Mouse (Mus musculus): ENCODE results near the gene Pigm. TPM values are rescaled to one million over a fixed set of nuclear protein-coding genes. Genes with fewer than 3 reads are reported as not detected.

Gene Pigm
- polyA plus RNA-seq, 1 experiment: 4.0 TPM

DNA sequence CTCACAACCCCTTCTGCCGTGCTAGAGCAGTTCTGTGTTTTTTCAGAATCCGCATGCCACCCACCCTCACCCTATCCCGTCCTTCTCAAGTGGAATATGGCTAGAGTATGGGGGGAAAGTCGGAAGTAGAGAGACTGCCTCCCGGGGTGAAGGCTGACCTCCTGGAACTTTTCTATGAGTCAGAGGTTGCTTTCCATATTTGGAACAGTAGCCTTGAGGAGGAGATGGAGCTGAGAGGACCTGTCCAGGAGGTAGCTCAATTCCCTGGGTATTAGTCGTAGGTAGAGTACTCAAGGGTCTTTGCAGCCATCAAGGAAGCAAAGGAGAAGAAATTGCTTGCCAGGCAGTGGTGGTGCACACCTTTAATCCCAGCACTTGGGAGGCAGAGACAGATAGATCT, 24.3 kb upstream of the Pigm start:
- no peaks in the 10 kb centered on the region for H3K27me3 ChIP-seq (ENCODE audit: control insufficient read depth, insufficient read depth, low read length)
- no peak for TF ChIP-seq CTCF (IDR thresholded peaks at IDR 0.05; ENCODE audit: control insufficient read depth, insufficient read depth, insufficient replicate concordance, low read depth, low read length)
- no peak for TF ChIP-seq POLR2A (IDR thresholded peaks at IDR 0.05; ENCODE audit: control insufficient read depth, low read depth, low read length)
- H3K27ac ChIP-seq (ENCODE audit: control insufficient read depth, insufficient read depth, low read depth, low read length): no peak overlapping the region

DNA sequence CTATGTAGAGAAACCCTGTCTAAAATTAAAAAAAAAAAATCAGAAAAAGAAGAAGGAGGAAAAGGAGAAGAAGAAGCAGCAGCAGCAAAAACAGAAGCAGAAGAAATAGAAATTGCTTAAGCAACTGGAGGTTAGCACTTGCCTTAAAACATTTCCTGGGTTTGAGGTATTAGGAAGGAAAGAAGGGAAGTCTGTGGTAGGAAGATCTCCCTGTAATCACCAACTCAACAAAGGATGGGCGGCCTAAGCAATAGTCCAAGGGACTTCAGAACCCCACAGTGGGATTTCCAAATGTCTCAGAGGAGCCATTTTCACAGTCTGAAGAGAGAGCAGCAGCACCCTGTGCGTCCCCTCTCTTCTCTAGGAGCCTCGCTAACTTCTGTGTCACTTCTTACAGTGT, 23.9 kb upstream of the Pigm start:
- H3K27ac ChIP-seq (ENCODE audit: control insufficient read depth, insufficient read depth, low read depth, low read length): no peak overlapping the region
- H3K36me3 ChIP-seq (ENCODE audit: control insufficient read depth, insufficient read depth, low read length): no peaks in the 10 kb centered on the region
- no peaks in the 10 kb centered on the region for H3K4me1 ChIP-seq (ENCODE audit: control insufficient read depth, insufficient read depth, low read length)
- H3K27me3 ChIP-seq (ENCODE audit: control insufficient read depth, insufficient read depth, low read length): no peaks in the 10 kb centered on the region
- no peak overlapping the region for H3K4me3 ChIP-seq (ENCODE audit: control insufficient read depth, low read depth, low read length)
- TF ChIP-seq CTCF (IDR thresholded peaks at IDR 0.05; ENCODE audit: control insufficient read depth, insufficient read depth, insufficient replicate concordance, low read depth, low read length) (no peak), POLR2A (IDR thresholded peaks at IDR 0.05; ENCODE audit: control insufficient read depth, low read depth, low read length) (no peak)

More for the DNA sequence above, 24.3 kb upstream of the Pigm start:
- Histone ChIP-seq H3K4me3 (ENCODE audit: control insufficient read depth, low read depth, low read length) (no peak overlapping the region), H3K4me1 (ENCODE audit: control insufficient read depth, insufficient read depth, low read length) (no peaks in the 10 kb centered on the region), H3K36me3 (ENCODE audit: control insufficient read depth, insufficient read depth, low read length) (no peaks in the 10 kb centered on the region)

DNA sequence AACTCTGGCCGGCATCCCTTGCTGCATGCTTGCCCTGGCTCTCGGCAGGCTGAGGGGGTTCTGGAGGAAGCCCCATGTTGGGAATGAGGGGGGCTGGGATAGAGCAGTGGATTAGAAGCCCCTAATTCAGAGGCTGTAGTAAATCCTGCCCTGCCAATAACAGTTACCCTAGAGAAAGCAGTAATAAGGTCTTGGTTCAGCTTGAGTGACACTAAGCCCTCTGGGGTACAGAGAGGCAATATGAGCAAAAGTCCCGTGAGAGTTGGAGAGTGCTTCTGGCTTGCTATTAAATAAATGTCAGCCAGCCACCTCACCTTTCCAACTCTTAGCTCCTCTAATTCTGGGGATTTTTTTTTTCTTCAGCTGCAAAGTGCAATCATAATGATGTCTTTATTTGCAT, 21.0 kb upstream of the Pigm start:
- TF ChIP-seq CTCF (IDR thresholded peaks at IDR 0.05; ENCODE audit: control insufficient read depth, insufficient read depth, insufficient replicate concordance, low read depth, low read length) (no peak), POLR2A (IDR thresholded peaks at IDR 0.05; ENCODE audit: control insufficient read depth, low read depth, low read length) (no peak)
- Histone ChIP-seq H3K27ac (ENCODE audit: control insufficient read depth, insufficient read depth, low read depth, low read length) (no peak overlapping the region), H3K27me3 (ENCODE audit: control insufficient read depth, insufficient read depth, low read length) (no peaks in the 10 kb centered on the region), H3K4me3 (ENCODE audit: control insufficient read depth, low read depth, low read length) (no peak overlapping the region), H3K36me3 (ENCODE audit: control insufficient read depth, insufficient read depth, low read length) (no peaks in the 10 kb centered on the region), H3K4me1 (ENCODE audit: control insufficient read depth, insufficient read depth, low read length) (peaks cover 3% of the 10 kb centered on the region; the same call in 1 of the 2 replicates)

DNA sequence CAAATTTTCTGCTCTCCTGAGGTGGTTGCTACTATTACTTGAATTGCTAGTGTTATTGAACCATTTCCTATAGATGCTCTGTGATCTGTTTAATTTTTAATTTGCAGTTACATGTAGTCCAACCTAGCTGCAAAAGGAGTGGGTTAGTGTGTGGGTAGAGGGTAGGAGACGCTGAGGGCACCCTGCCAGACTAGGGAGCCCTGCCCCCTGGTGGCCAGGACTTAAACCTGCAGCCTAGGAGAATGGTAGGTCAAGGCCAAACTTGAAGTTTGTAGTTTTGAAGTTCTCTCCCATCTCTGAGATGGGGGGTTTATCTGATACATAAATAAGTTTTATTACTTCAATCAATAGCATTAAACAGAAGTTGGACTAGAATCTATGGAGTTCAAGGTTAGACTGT, 18.8 kb upstream of the Pigm start:
- H3K36me3 ChIP-seq (ENCODE audit: control insufficient read depth, insufficient read depth, low read length): no peaks in the 10 kb centered on the region
- TF ChIP-seq POLR2A (IDR thresholded peaks at IDR 0.05; ENCODE audit: control insufficient read depth, low read depth, low read length) (no peak), CTCF (IDR thresholded peaks at IDR 0.05; ENCODE audit: control insufficient read depth, insufficient read depth, insufficient replicate concordance, low read depth, low read length) (peak; percentile 86; the same call in 1 of the 2 replicates)
- no peaks in the 10 kb centered on the region for H3K27me3 ChIP-seq (ENCODE audit: control insufficient read depth, insufficient read depth, low read length)
- H3K27ac ChIP-seq (ENCODE audit: control insufficient read depth, insufficient read depth, low read depth, low read length): no peak overlapping the region
- H3K4me1 ChIP-seq (ENCODE audit: control insufficient read depth, insufficient read depth, low read length): peaks cover 3% of the 10 kb centered on the region; the same call in 1 of the 2 replicates
- no peak overlapping the region for H3K4me3 ChIP-seq (ENCODE audit: control insufficient read depth, low read depth, low read length)

DNA sequence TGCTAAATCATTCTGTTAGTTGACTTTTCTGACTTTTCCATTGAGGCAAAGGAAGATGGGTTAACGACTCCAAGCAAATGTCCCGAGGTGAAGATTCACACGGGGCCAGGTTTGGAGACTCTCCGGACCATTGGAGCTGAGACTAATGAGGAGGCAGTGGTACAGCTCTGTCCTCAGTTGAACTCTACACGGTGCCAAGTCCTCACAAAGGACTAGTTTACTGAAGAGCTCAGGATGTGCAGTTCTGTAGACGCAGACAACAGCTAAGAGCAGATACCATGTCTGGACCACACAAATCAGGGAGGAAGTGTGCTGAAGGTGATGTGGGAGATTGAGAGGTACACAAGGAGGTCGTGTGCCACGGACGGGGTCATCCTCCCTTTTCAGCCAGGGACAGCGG, 18.0 kb upstream of the Pigm start:
- Histone ChIP-seq H3K4me3 (ENCODE audit: control insufficient read depth, low read depth, low read length) (no peak overlapping the region), H3K27ac (ENCODE audit: control insufficient read depth, insufficient read depth, low read depth, low read length) (no peak overlapping the region), H3K36me3 (ENCODE audit: control insufficient read depth, insufficient read depth, low read length) (no peaks in the 10 kb centered on the region), H3K4me1 (ENCODE audit: control insufficient read depth, insufficient read depth, low read length) (peaks cover 3% of the 10 kb centered on the region; the same call in 1 of the 2 replicates), H3K27me3 (ENCODE audit: control insufficient read depth, insufficient read depth, low read length) (no peaks in the 10 kb centered on the region)
- TF ChIP-seq POLR2A (IDR thresholded peaks at IDR 0.05; ENCODE audit: control insufficient read depth, low read depth, low read length) (no peak), CTCF (IDR thresholded peaks at IDR 0.05; ENCODE audit: control insufficient read depth, insufficient read depth, insufficient replicate concordance, low read depth, low read length) (no peak)

DNA sequence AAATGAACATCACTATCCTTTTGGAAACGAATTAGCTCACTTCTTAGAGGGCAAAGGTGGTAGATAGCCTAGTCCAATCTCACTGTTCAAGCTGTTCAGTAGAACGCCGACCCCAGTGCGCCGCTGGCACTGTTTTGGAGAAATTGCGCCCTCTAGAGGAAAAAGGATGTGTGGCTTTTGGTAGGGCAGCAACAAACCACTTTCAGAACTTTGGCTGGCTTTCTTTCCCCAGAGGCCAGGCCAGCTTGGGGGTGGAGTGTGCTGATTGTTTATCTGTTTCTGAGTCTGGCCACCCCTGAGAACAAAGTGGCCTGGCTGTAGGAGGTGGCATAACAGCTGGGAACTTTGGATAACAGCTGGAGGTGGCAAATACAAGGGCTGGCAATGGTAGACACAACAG, 11.7 kb upstream of the Pigm start:
- no peak overlapping the region for H3K27ac ChIP-seq (ENCODE audit: control insufficient read depth, insufficient read depth, low read depth, low read length)
- no peaks in the 10 kb centered on the region for H3K27me3 ChIP-seq (ENCODE audit: control insufficient read depth, insufficient read depth, low read length)
- no peaks in the 10 kb centered on the region for H3K36me3 ChIP-seq (ENCODE audit: control insufficient read depth, insufficient read depth, low read length)
- peaks cover 2% of the 10 kb centered on the region; the same call in 1 of the 2 replicates for H3K4me1 ChIP-seq (ENCODE audit: control insufficient read depth, insufficient read depth, low read length)
- TF ChIP-seq CTCF (IDR thresholded peaks at IDR 0.05; ENCODE audit: control insufficient read depth, insufficient read depth, insufficient replicate concordance, low read depth, low read length) (peak; percentile 89; the same call in 1 of the 2 replicates), POLR2A (IDR thresholded peaks at IDR 0.05; ENCODE audit: control insufficient read depth, low read depth, low read length) (no peak)
- peak overlapping the region; percentile 24; the same call in 1 of the 2 replicates for H3K4me3 ChIP-seq (ENCODE audit: control insufficient read depth, low read depth, low read length)

DNA sequence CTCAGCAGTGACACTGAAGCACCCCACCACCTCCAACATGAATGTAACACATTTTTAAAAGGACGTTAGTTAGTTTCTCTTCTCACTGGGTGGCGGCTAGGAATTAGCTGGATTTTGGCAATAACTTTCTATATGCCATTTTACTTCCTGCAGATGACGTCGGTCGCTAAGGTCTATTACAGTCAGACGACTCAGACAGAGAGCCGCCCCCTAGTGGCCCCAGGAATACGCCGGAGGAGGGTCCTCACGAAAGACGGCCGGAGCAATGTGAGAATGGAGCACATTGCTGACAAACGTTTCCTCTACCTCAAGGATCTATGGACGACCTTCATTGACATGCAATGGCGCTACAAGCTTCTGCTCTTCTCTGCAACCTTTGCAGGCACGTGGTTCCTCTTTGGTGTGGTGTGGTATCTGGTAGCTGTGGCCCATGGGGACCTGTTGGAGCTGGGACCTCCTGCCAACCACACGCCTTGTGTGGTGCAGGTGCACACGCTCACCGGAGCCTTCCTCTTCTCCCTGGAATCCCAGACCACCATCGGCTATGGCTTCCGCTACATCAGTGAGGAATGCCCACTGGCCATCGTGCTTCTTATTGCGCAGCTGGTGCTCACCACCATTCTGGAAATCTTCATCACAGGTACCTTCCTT, 7.5 kb upstream of the Pigm start:
- Histone ChIP-seq H3K36me3 (ENCODE audit: control insufficient read depth, insufficient read depth, low read length) (no peaks in the 10 kb centered on the region), H3K4me3 (ENCODE audit: control insufficient read depth, low read depth, low read length) (no peak overlapping the region; the same call in 1 of the 2 replicates), H3K4me1 (ENCODE audit: control insufficient read depth, insufficient read depth, low read length) (peaks cover 2% of the 10 kb centered on the region), H3K27ac (ENCODE audit: control insufficient read depth, insufficient read depth, low read depth, low read length) (no peak overlapping the region), H3K27me3 (ENCODE audit: control insufficient read depth, insufficient read depth, low read length) (no peaks in the 10 kb centered on the region)
- TF ChIP-seq CTCF (IDR thresholded peaks at IDR 0.05; ENCODE audit: control insufficient read depth, insufficient read depth, insufficient replicate concordance, low read depth, low read length) (peak; percentile 20; the same call in 1 of the 2 replicates), POLR2A (IDR thresholded peaks at IDR 0.05; ENCODE audit: control insufficient read depth, low read depth, low read length) (no peak)

Measured in testis, adult 2 months (tissue).